ENCODE assay signal across 11 mouse cellular contexts in genomic region chr12:80319062-80319461, GRCm38 (mm10). TPM values are rescaled to one million over a fixed set of nuclear protein-coding genes. Genes with fewer than 3 reads are reported as not detected.
A peak's percentile ranks its signal among the peaks of the same experiment; 100 is the strongest.
DNase-seq lines count a peak whose midpoint lies in the region; ATAC-seq lines count a peak whose summit lies in the region.
"Had no signal": no experiment of that assay in that cellular context is flagged by ENCODE, and none has a peak within 500 bp of the region (broad histone marks: within the 10 kb centered on the region; RNA-seq: fewer than 3 reads in every experiment).

No protein-coding gene starts in this region.

- no peaks in the 10 kb centered on the region for H3K27me3 ChIP-seq in liver, embryonic 16.5 days (ENCODE audit: control insufficient read depth, insufficient read depth, low read depth, low read length)
- H3K27me3 ChIP-seq in heart, embryonic 13.5 days (replicated peaks): no peaks in the 10 kb centered on the region
- H3K27me3 ChIP-seq in midbrain, embryonic 10.5 days (ENCODE audit: low read depth, poor library complexity, severe bottlenecking): no peaks in the 10 kb centered on the region
- H3K27me3 ChIP-seq: liver, embryonic 12.5 days had no signal

- H3K4me1 ChIP-seq in liver, embryonic 16.5 days (ENCODE audit: control insufficient read depth, low read depth, low read length): no peaks in the 10 kb centered on the region
- peaks cover 22% of the 10 kb centered on the region for H3K4me1 ChIP-seq in heart, embryonic 13.5 days
- peaks cover 5% of the 10 kb centered on the region for H3K4me1 ChIP-seq in midbrain, embryonic 10.5 days
- H3K4me1 ChIP-seq: liver, embryonic 12.5 days had no signal

- DNase-seq in liver: no peak
- DNase-seq in kidney, postnatal 36 days: peak; percentile 51 to 68
- no peak for DNase-seq in testis, postnatal 10 days (ENCODE audit: low spot score)
- no peak for DNase-seq in midbrain, embryonic 10.5 days (ENCODE audit: low spot score)
- DNase-seq in right cerebral cortex, adult 18-20 months: no peak
- no peak for DNase-seq in layer of hippocampus, adult 9-10 months (ENCODE audit: low spot score)
- DNase-seq: right cerebral cortex, postnatal 25 days had no signal

- ATAC-seq in liver, embryonic 16.5 days (ENCODE audit: low read depth): peak; percentile 24; the same call in 1 of the 2 replicates
- peak; percentile 14; the same call in 1 of the 2 replicates for ATAC-seq in heart, embryonic 13.5 days (ENCODE audit: extremely low read depth, insufficient number of reproducible peaks, low FRiP score, low TSS enrichment)
- ATAC-seq: hindbrain, postnatal 0 days; liver, embryonic 12.5 days had no signal

- H3K27ac ChIP-seq in liver, embryonic 16.5 days (ENCODE audit: low read length): no peak overlapping the region
- H3K27ac ChIP-seq in heart, embryonic 13.5 days (replicated peaks): peak overlapping the region; percentile 53; the same call in 1 of the 2 replicates
- H3K27ac ChIP-seq in midbrain, embryonic 10.5 days (replicated peaks): no peak overlapping the region
- H3K27ac ChIP-seq: hindbrain, postnatal 0 days; liver, embryonic 12.5 days had no signal

- H3K9ac ChIP-seq in liver, embryonic 16.5 days (ENCODE audit: low read depth, low read length): no peak overlapping the region
- H3K9ac ChIP-seq in heart, embryonic 13.5 days: no peak overlapping the region
- H3K9ac ChIP-seq: liver, embryonic 12.5 days had no signal

- H3K4me2 ChIP-seq in liver, embryonic 16.5 days (ENCODE audit: low read depth, low read length): no peak overlapping the region
- no peak overlapping the region for H3K4me2 ChIP-seq in heart, embryonic 13.5 days
- H3K4me2 ChIP-seq: liver, embryonic 12.5 days had no signal

- no peak overlapping the region for H3K4me3 ChIP-seq in liver, embryonic 16.5 days (ENCODE audit: low read depth, low read length)
- H3K4me3 ChIP-seq in heart, embryonic 13.5 days: no peak overlapping the region
- H3K4me3 ChIP-seq in midbrain, embryonic 10.5 days: no peak overlapping the region
- H3K4me3 ChIP-seq: liver, embryonic 12.5 days had no signal

- H3K9me3 ChIP-seq in liver, embryonic 16.5 days (replicated peaks; ENCODE audit: control insufficient read depth, low read length): no peaks in the 10 kb centered on the region
- no peaks in the 10 kb centered on the region for H3K9me3 ChIP-seq in heart, embryonic 13.5 days
- no peaks in the 10 kb centered on the region for H3K9me3 ChIP-seq in midbrain, embryonic 10.5 days (replicated peaks)
- H3K9me3 ChIP-seq: liver, embryonic 12.5 days had no signal

- WGBS in liver, embryonic 16.5 days (ENCODE audit: insufficient replicate concordance): 40% methylated on average over 2 of the region's 2 CpGs
- 64% methylated on average over 2 of the region's 2 CpGs for WGBS in heart, embryonic 13.5 days
- WGBS in midbrain, embryonic 10.5 days: 93% methylated on average over 2 of the region's 2 CpGs

- no peaks in the 10 kb centered on the region for H3K36me3 ChIP-seq in liver, embryonic 16.5 days (ENCODE audit: control insufficient read depth, insufficient read depth)
- H3K36me3 ChIP-seq in heart, embryonic 13.5 days: no peaks in the 10 kb centered on the region
- no peaks in the 10 kb centered on the region for H3K36me3 ChIP-seq in midbrain, embryonic 10.5 days
- H3K36me3 ChIP-seq: liver, embryonic 12.5 days had no signal

RNA-seq across cellular contexts. Expression of gene Actn1, which starts 58.9 kb away (rescaled TPM):
- 7.9 and 10.3 TPM in 2 replicates for polyA plus RNA-seq in liver, embryonic 16.5 days (2015; fragmentation: Nextera tagmentation; extraction: Ambion mirVana)
- polyA plus RNA-seq in heart, embryonic 13.5 days (2015; fragmentation: Nextera tagmentation; extraction: Ambion mirVana): 39.5 and 40.4 TPM in 2 replicates
- polyA plus RNA-seq in midbrain, embryonic 10.5 days (2016; fragmentation: Nextera tagmentation; extraction: Ambion mirVana): 23.1 and 24.9 TPM in 2 replicates

Comparison
In these comparisons a context has a peak if more than half of its experiments do, and no peak if none do; other contexts are left out.
1. DNase-seq: peak in kidney, postnatal 36 days (2 of 2); none in liver (single experiment), testis, postnatal 10 days (single experiment), midbrain, embryonic 10.5 days (single experiment), right cerebral cortex, adult 18-20 months (single experiment) and layer of hippocampus, adult 9-10 months (single experiment).